Mouse (Mus musculus): ENCODE results near the gene Palm3.

DNA sequence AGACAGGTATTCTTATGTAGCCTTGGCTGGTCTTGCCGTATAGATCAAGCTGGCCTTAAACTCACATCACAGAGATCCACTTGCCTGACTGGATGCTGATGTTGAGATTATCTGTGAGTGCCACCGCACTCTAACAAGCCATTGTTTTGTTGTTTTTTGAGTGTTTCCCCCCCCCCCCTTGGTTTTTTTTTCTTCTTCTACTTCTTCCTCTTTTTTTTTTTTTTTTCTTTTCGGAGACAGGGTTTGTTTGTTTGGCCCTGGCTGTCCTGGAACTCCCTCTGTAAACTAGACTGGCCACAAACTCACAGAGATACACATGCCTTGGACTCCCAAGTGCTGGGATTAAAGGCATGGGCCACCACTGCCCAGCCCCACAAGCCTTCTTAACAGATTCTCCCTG is 27.2 kb upstream of the Palm3 start:
- no peak for TF ChIP-seq POLR2A (IDR thresholded peaks at IDR 0.05; ENCODE audit: low read depth, low read length)
- no peak for TF ChIP-seq CTCF (conservative IDR thresholded peaks at IDR 0.05; ENCODE audit: insufficient read depth, insufficient read length, low read depth, low read length)

Measured in kidney, adult 2 months (tissue).